Mouse (Mus musculus) G1E-ER4 (cell line): ENCODE results near the gene Aif1. TPM values are rescaled to one million over a fixed set of nuclear protein-coding genes. Genes with fewer than 3 reads are reported as not detected.

ENCODE experiments used
- GATA1 ChIP-seq: IDR thresholded peaks from one replicate; pipeline ENCODE4 v1.8.0; 2012; ENCODE audit warnings: low read length, inconsistent platforms
- polyA plus RNA-seq: library from polyadenylated mRNA; stranded (reverse); fragments of >175 nt; gene quantifications from 2 replicates; pipeline ENCODE4 v1.2.3, GENCODE M21; 2012

Gene Aif1
- polyA plus RNA-seq, 1 experiment: not detected

- TF ChIP-seq GATA1: no peak
These were observed 29.7 kb downstream of the Aif1 start for GRCm38 (mm10) chr17:35146139-35146538.

GRCm38 (mm10) chr17:35141971-35142370, 33.9 kb downstream of the Aif1 start:
- no peak for TF ChIP-seq GATA1

- no peak for TF ChIP-seq GATA1
These were observed 35.3 kb downstream of the Aif1 start for GRCm38 (mm10) chr17:35140490-35140996.

- TF ChIP-seq GATA1: no peak
These were observed 36.6 kb downstream of the Aif1 start for GRCm38 (mm10) chr17:35139269-35139668.

- no peak for TF ChIP-seq GATA1
These were observed 40.1 kb downstream of the Aif1 start for GRCm38 (mm10) chr17:35135591-35136320.

GRCm38 (mm10) chr17:35134801-35135590, 40.9 kb downstream of the Aif1 start, which contains the start of gene Bag6:
Gene Bag6 (plus strand): TSS chr17:35135178.
- no peak for TF ChIP-seq GATA1

GRCm38 (mm10) chr17:35133517-35133916, 42.4 kb downstream of the Aif1 start:
- no peak for TF ChIP-seq GATA1

GRCm38 (mm10) chr17:35132174-35132560, 43.7 kb downstream of the Aif1 start:
- no peak for TF ChIP-seq GATA1

- no peak for TF ChIP-seq GATA1
These were observed 44.2 kb downstream of the Aif1 start, which contains the start of gene Apom for GRCm38 (mm10) chr17:35131500-35132173. Gene Apom (minus strand): TSS chr17:35132050.

GRCm38 (mm10) chr17:35131038-35131437, 44.8 kb downstream of the Aif1 start:
- TF ChIP-seq GATA1: no peak

GRCm38 (mm10) chr17:35128996-35129395, 46.9 kb downstream of the Aif1 start:
- no peak for TF ChIP-seq GATA1

- no peak for TF ChIP-seq GATA1
These were observed 48.9 kb downstream of the Aif1 start for GRCm38 (mm10) chr17:35127017-35127416.

- no peak for TF ChIP-seq GATA1
These were observed 49.7 kb downstream of the Aif1 start, which contains the start of gene D17H6S53E for GRCm38 (mm10) chr17:35126206-35126611. Gene D17H6S53E (plus strand): TSS chr17:35126373.

- no peak for TF ChIP-seq GATA1
These were observed 50.3 kb downstream of the Aif1 start for GRCm38 (mm10) chr17:35125578-35125977.

- no peak for TF ChIP-seq GATA1
These were observed 50.8 kb downstream of the Aif1 start for GRCm38 (mm10) chr17:35125081-35125480.

GRCm38 (mm10) chr17:35121871-35122303, 54.0 kb downstream of the Aif1 start, which contains the start of gene Csnk2b:
Gene Csnk2b (minus strand): TSS chr17:35122053.
- TF ChIP-seq GATA1: peak; percentile 19
